Mouse (Mus musculus) embryonic fibroblast, embryonic 13.5 days (primary cell): ENCODE measurements around the gene Atp5f1. TPM values are rescaled to one million over a fixed set of nuclear protein-coding genes. Genes with fewer than 3 reads are reported as not detected.
"Not testable (repeated sequence)": the region's sequence is repeated elsewhere in the genome, so short reads cannot be mapped to it uniquely, and the experiment has no call there.

Experiments used
- H3K27ac ChIP-seq: 2 replicates; pipeline ENCODE4 v1.5.1; 2012; ENCODE audit warnings: low read length, control low read depth, inconsistent platforms; ENCODE audit not compliant: insufficient read depth
- H3K4me1 ChIP-seq: 2 replicates; pipeline ENCODE4 v1.6.1; 2011; ENCODE audit warnings: low read length; ENCODE audit not compliant: control insufficient read depth, insufficient read depth
- H3K4me3 ChIP-seq: 2 replicates; pipeline ENCODE4 v1.5.1; 2011; ENCODE audit warnings: mild to moderate bottlenecking, control low read depth, low read length; ENCODE audit not compliant: insufficient read depth
- CTCF ChIP-seq: IDR thresholded peaks from 2 replicates; pipeline ENCODE4 v1.5.1; 2011; ENCODE audit warnings: mild to moderate bottlenecking, control low read depth, low read length, moderate library complexity, borderline replicate concordance; ENCODE audit not compliant: insufficient read depth
- POLR2A ChIP-seq: IDR thresholded peaks from 2 replicates; pipeline ENCODE4 v1.6.1; 2011; ENCODE audit warnings: low read depth, mild to moderate bottlenecking, control low read depth, low read length, moderate library complexity
- polyA plus RNA-seq: library from polyadenylated mRNA; stranded (reverse); fragments of >200 nt; gene quantifications from 2 replicates; pipeline ENCODE4 v1.2.4, GENCODE M21; 2011; ENCODE audit warnings: low read depth; ENCODE audit not compliant: missing spikeins, insufficient read length

Gene Atp5f1
- polyA plus RNA-seq, 1 experiment: 483 TPM

GRCm38 (mm10) chr3:105932240-105933071 lies 27.4 kb downstream of the Atp5f1 start, which contains the start of gene I830077J02Rik:
Gene I830077J02Rik (minus strand): TSS chr3:105932664.
- no peaks in the 10 kb centered on the region for H3K4me1 ChIP-seq
- H3K27ac ChIP-seq: no peak within 1 kb of the TSS
- H3K4me3 ChIP-seq: no peak within 1 kb of the TSS
- no peak for TF ChIP-seq CTCF
- no peak for TF ChIP-seq POLR2A

- TF ChIP-seq POLR2A: no peak
- TF ChIP-seq CTCF: no peak
- no peaks in the 10 kb centered on the region for H3K4me1 ChIP-seq
- no peak overlapping the region for H3K27ac ChIP-seq
- no peak overlapping the region for H3K4me3 ChIP-seq
These were observed 28.8 kb downstream of the Atp5f1 start for GRCm38 (mm10) chr3:105931095-105931494.

DNA sequence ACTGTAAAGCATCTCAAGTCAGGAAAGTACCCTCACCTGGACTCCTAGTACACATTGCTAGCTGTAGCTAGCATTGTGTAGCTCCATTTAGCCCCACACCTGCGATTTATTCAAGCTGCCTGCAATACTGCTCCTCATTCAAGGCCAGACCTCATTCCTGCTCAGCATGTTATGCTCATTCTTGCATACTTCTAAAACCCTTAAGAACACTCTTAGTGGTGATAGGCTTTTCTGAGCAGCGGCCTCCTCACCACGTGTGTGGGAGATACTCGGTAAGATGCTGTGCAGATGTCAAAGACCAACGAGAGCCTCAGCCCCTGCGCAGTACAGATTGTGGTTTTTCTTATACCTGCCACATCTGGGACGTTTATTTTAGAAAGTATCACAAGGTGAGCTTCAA lies 30.1 kb downstream of the Atp5f1 start:
- no peak overlapping the region for H3K4me3 ChIP-seq
- no peak overlapping the region for H3K27ac ChIP-seq
- no peak for TF ChIP-seq POLR2A
- TF ChIP-seq CTCF: no peak
- no peaks in the 10 kb centered on the region for H3K4me1 ChIP-seq

DNA sequence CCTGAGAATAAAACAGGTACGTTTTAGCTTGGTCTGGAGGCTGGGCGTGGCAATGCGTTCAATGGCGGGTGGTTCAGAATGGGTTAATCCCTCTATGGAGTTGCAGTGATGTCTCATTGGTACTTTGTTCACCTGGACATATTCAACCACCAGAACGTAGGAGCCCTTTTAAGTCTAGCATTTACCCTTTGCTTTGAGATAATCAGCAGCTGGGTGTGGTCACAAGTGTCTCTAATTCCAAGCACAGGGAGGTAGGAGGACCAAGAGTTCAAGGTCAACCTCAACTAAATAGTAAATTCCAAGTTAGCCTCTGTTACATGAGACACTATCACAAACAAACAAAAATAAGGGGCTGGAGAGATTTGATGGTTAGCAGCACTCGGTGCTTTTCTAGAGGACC lies 31.1 kb downstream of the Atp5f1 start:
- Histone ChIP-seq H3K4me3 (no peak overlapping the region), H3K4me1 (no peaks in the 10 kb centered on the region), H3K27ac (no peak overlapping the region)
- TF ChIP-seq POLR2A: no peak
- TF ChIP-seq CTCF: no peak

DNA sequence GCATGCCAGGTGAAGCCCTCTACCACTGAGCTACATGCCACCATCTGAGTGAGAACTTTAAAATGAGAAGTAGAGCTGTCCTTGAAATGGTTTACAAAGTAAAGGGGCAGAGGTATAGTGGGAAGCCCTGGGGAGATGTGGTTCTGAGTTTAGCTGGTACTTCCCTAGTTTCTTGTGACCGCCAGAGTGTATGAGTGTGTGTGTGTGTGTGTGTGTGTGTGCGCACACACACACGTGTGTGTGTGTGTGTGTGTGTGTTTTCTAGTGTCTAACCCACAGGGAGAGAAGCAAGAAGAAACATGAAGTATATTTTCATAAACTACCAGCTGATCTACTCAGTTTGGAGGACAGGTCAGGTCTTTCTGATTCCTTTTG lies 31.7 kb downstream of the Atp5f1 start:
- no peak overlapping the region for H3K27ac ChIP-seq
- TF ChIP-seq POLR2A (no peak), CTCF (no peak)
- no peaks in the 10 kb centered on the region for H3K4me1 ChIP-seq
- H3K4me3 ChIP-seq: no peak overlapping the region

DNA sequence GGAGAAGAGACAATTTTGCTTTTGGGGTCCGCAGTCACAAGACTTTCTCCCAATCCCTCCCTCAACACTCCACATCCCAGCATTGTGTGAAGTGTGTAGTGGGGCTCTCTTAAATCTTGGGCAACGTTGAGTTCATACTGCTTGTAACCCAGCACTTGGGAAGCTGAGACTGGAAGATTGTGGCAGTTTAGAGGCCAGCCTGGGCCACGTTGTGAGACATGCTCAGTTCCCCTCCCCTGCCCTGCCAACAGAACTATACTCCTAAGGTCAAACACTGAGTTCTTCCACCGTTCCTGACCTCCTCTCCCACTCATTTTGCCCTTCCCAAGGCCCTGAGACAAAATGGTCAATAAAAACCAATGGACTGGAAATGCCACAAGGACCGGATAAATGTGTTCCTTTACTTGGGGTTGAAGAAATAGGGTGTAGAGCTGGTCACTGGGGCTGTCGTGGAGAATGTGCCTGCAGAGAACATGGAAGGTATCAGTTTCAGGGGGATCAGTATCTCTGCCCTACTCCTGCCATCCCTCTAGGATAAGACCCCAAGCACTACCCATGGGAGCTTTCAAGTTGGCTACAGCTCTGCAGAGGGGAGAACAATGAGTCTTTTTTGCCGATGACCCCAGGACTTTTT lies 32.2 kb downstream of the Atp5f1 start:
- Histone ChIP-seq H3K4me1 (no peaks in the 10 kb centered on the region), H3K27ac (no peak overlapping the region), H3K4me3 (no peak overlapping the region)
- no peak for TF ChIP-seq POLR2A
- TF ChIP-seq CTCF: no peak

DNA sequence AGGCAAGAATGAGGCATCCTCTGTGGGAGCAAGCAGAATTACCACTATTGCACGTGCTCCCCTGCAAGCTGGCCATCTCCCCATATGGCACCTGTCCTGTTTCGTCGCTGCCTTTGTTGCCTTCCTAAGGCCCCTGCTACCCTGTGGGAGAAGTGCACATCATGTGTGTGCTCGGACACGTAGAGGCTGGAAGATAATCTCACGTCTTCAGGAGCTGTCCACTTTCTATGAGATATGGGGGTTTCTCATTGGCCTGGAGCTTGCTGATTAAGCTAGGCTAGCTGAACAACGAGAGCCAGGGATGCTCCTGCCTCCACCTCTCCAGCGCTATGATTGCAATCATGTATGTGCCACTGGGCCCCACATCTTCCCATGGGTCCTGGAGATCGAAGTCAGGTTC lies 35.3 kb downstream of the Atp5f1 start:
- Histone ChIP-seq H3K4me1 (no peaks in the 10 kb centered on the region), H3K4me3 (no peak overlapping the region), H3K27ac (no peak overlapping the region)
- TF ChIP-seq CTCF (no peak), POLR2A (no peak)

DNA sequence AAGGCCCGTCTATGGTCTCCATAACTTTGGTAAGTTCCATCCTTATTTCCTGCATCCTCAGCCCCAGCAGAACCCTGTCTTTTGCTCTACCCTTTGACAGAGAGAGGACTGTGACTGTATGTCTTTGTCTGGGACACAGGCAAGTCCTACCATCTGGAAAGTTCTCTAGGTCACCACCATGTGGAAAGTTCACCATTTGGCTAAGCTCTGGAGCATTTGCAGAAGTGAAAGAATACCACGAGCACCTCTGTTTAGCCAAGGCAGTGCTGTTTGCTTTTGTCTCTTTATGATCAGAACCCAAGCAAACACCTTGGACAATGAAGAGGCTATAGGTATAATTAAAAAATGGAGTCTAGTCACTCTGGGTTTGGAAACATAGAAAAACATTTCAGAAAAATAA lies 37.9 kb downstream of the Atp5f1 start:
- H3K27ac ChIP-seq: no peak overlapping the region
- no peak overlapping the region for H3K4me3 ChIP-seq
- no peak for TF ChIP-seq POLR2A
- TF ChIP-seq CTCF: no peak
- H3K4me1 ChIP-seq: no peaks in the 10 kb centered on the region

- not testable (repeated sequence) for H3K4me1 ChIP-seq, H3K27ac ChIP-seq, H3K4me3 ChIP-seq
These were observed 39.2 kb downstream of the Atp5f1 start for GRCm38 (mm10) chr3:105920743-105921142.

GRCm38 (mm10) chr3:105918355-105918745 lies 41.5 kb downstream of the Atp5f1 start:
- Histone ChIP-seq H3K4me3 (no peak overlapping the region), H3K27ac (no peak overlapping the region), H3K4me1 (no peaks in the 10 kb centered on the region)
- TF ChIP-seq CTCF (no peak), POLR2A (no peak)
